Mouse (Mus musculus) liver, adult 2 months (tissue): ENCODE data around the gene Gm17304. TPM values are rescaled to one million over a fixed set of nuclear protein-coding genes. Genes with fewer than 3 reads are reported as not detected.
A peak's percentile ranks its signal among the peaks of the same experiment; 100 is the strongest.

Experiments used
- DNase-seq: peaks from one replicate; pipeline ENCODE4 v3.0.0-alpha.2; 2011; ENCODE audit warnings: low read depth, low spot score; ENCODE audit errors: extremely low read depth
- H3K27ac ChIP-seq: fragments of 200-500 bp; replicated peaks from 2 replicates; pipeline ENCODE4 v1.5.1; 2012; ENCODE audit warnings: low read depth, mild to moderate bottlenecking, control low read depth, inconsistent platforms, low read length; ENCODE audit not compliant: insufficient read depth
- H3K27me3 ChIP-seq: fragments of 200-500 bp; 2 replicates; pipeline ENCODE4 v1.6.1; 2012; ENCODE audit warnings: mild to moderate bottlenecking, moderate library complexity, low read length, inconsistent platforms; ENCODE audit not compliant: control insufficient read depth, insufficient read depth
- H3K36me3 ChIP-seq: fragments of 200-500 bp; 2 replicates; pipeline ENCODE4 v1.6.1; 2012; ENCODE audit warnings: low read length, inconsistent platforms; ENCODE audit not compliant: control insufficient read depth, insufficient read depth
- H3K4me1 ChIP-seq: fragments of 200-500 bp; 2 replicates; pipeline ENCODE4 v1.6.1; 2011; ENCODE audit warnings: low read length; ENCODE audit not compliant: control insufficient read depth, insufficient read depth
- H3K4me3 ChIP-seq: fragments of 200-500 bp; 2 replicates; pipeline ENCODE4 v1.5.1; 2011; ENCODE audit warnings: low read depth, mild to moderate bottlenecking, control low read depth, low read length, moderate library complexity; ENCODE audit not compliant: insufficient read depth
- H3K79me2 ChIP-seq: fragments of 200-500 bp; 2 replicates; pipeline ENCODE4 v1.6.1; 2012; ENCODE audit warnings: inconsistent platforms, mild to moderate bottlenecking, low read length, moderate library complexity; ENCODE audit not compliant: control insufficient read depth, insufficient read depth
- H3K9ac ChIP-seq: fragments of 200-500 bp; 2 replicates; pipeline ENCODE4 v1.6.1; 2012; ENCODE audit warnings: low read depth, mild to moderate bottlenecking, control low read depth, inconsistent platforms, low read length
- CTCF ChIP-seq: fragments of 200-500 bp; IDR thresholded peaks from 2 replicates; pipeline ENCODE4 v1.5.1; 2011; ENCODE audit warnings: low read depth, low read length, control low read depth
- POLR2A ChIP-seq: fragments of 200-500 bp; IDR thresholded peaks from 2 replicates; pipeline ENCODE4 v1.6.1; 2011; ENCODE audit warnings: low read length, control low read depth; ENCODE audit not compliant: insufficient read depth; ENCODE audit errors: extremely low read depth
- WGBS: fragments of 180-500 bp; shearing (Covaris S2); methylation state at CpG from one replicate; pipeline ENCODE4 v1.1.7; 2018; 5-methylcytosine and 5-hydroxymethylcytosine counted together
- polyA plus RNA-seq: library from polyadenylated mRNA; depleted of rRNA; stranded (reverse); fragments of >200 nt; gene quantifications from 2 replicates; pipeline ENCODE4 v1.2.3, GENCODE M21; 2012
- total RNA-seq: library from RNA; depleted of rRNA; stranded (reverse); fragments of >200 nt; gene quantifications from 2 replicates; pipeline ENCODE4 v1.2.3, GENCODE M21; 2014

Gm17304 gene
- total and polyA plus RNA-seq, 2 experiments, result not detected

GRCm38 (mm10) chr5:106590686-106591085 lies 18.2 kb upstream of the Gm17304 start:
- Histone ChIP-seq H3K36me3 (no peaks in the 10 kb centered on the region), H3K79me2 (no peaks in the 10 kb centered on the region), H3K27ac (no peak overlapping the region), H3K4me3 (no peak overlapping the region), H3K27me3 (no peaks in the 10 kb centered on the region), H3K9ac (no peak overlapping the region), H3K4me1 (no peaks in the 10 kb centered on the region)
- DNase-seq, result no peak
- TF ChIP-seq CTCF (no peak), POLR2A (no peak)
- 92% methylated on average over 5 of the region's 5 CpGs for WGBS

GRCm38 (mm10) chr5:106594388-106594787 lies 14.5 kb upstream of the Gm17304 start:
- no peak for TF ChIP-seq CTCF
- no peak for TF ChIP-seq POLR2A
- Histone ChIP-seq H3K36me3 (no peaks in the 10 kb centered on the region), H3K4me1 (no peaks in the 10 kb centered on the region), H3K79me2 (no peaks in the 10 kb centered on the region), H3K9ac (no peak overlapping the region), H3K27me3 (no peaks in the 10 kb centered on the region), H3K4me3 (no peak overlapping the region), H3K27ac (no peak overlapping the region)
- no peak for DNase-seq

GRCm38 (mm10) chr5:106597472-106597871 lies 11.4 kb upstream of the Gm17304 start:
- DNase-seq, result no peak
- TF ChIP-seq CTCF (no peak), POLR2A (no peak)
- H3K4me1 ChIP-seq, result no peaks in the 10 kb centered on the region
- no peaks in the 10 kb centered on the region for H3K27me3 ChIP-seq
- H3K4me3 ChIP-seq, result no peak overlapping the region
- WGBS, result 81% methylated on average over 2 of the region's 2 CpGs
- no peak overlapping the region for H3K27ac ChIP-seq
- H3K79me2 ChIP-seq, result no peaks in the 10 kb centered on the region
- H3K9ac ChIP-seq, result no peak overlapping the region
- H3K36me3 ChIP-seq, result no peaks in the 10 kb centered on the region

GRCm38 (mm10) chr5:106599482-106599881 lies 9.4 kb upstream of the Gm17304 start:
- H3K27ac ChIP-seq, result no peak overlapping the region
- H3K27me3 ChIP-seq, result no peaks in the 10 kb centered on the region
- 92% methylated on average over 8 of the region's 8 CpGs for WGBS
- no peaks in the 10 kb centered on the region for H3K36me3 ChIP-seq
- no peaks in the 10 kb centered on the region for H3K79me2 ChIP-seq
- H3K9ac ChIP-seq, result no peak overlapping the region
- H3K4me3 ChIP-seq, result no peak overlapping the region
- no peaks in the 10 kb centered on the region for H3K4me1 ChIP-seq
- TF ChIP-seq CTCF, result no peak
- TF ChIP-seq POLR2A, result no peak
- no peak for DNase-seq

- H3K27ac ChIP-seq, result no peak overlapping the region
- no peak overlapping the region for H3K9ac ChIP-seq
- 53% methylated on average over 5 of the region's 5 CpGs for WGBS
- no peaks in the 10 kb centered on the region for H3K4me1 ChIP-seq
- H3K27me3 ChIP-seq, result no peaks in the 10 kb centered on the region
- no peak for TF ChIP-seq POLR2A
- no peak for TF ChIP-seq CTCF
- no peaks in the 10 kb centered on the region for H3K36me3 ChIP-seq
- no peak overlapping the region for H3K4me3 ChIP-seq
- no peaks in the 10 kb centered on the region for H3K79me2 ChIP-seq
- DNase-seq, result peak; percentile 18
These were observed 4.5 kb upstream of the Gm17304 start for GRCm38 (mm10) chr5:106604381-106604780.

GRCm38 (mm10) chr5:106605096-106605495 lies 3.8 kb upstream of the Gm17304 start:
- peak; percentile 82 for DNase-seq
- WGBS, result 36% methylated on average over 6 of the region's 6 CpGs
- no peak overlapping the region for H3K4me3 ChIP-seq
- no peaks in the 10 kb centered on the region for H3K27me3 ChIP-seq
- H3K79me2 ChIP-seq, result no peaks in the 10 kb centered on the region
- H3K4me1 ChIP-seq, result no peaks in the 10 kb centered on the region
- no peak for TF ChIP-seq CTCF
- no peaks in the 10 kb centered on the region for H3K36me3 ChIP-seq
- no peak overlapping the region for H3K27ac ChIP-seq
- H3K9ac ChIP-seq, result no peak overlapping the region
